Mouse (Mus musculus) layer of hippocampus, postnatal 10 days (tissue): Measurements from ENCODE around the gene Itpr1. TPM values are rescaled to one million over a fixed set of nuclear protein-coding genes. Genes with fewer than 3 reads are reported as not detected.

Experiments
- DNase-seq, 2 experiments: peaks; one replicate each; pipeline ENCODE4 v3.0.0; 2021; ENCODE audit warnings: low spot score in 2 of 2
- total RNA-seq, 2 experiments: library from RNA; stranded (reverse); gene quantifications; 2 replicates each; pipeline ENCODE4 v1.2.3; 2021

The Itpr1 gene
- total RNA-seq, 2 experiments from 2014 or later = 79.2 to 94.8 TPM

DNA sequence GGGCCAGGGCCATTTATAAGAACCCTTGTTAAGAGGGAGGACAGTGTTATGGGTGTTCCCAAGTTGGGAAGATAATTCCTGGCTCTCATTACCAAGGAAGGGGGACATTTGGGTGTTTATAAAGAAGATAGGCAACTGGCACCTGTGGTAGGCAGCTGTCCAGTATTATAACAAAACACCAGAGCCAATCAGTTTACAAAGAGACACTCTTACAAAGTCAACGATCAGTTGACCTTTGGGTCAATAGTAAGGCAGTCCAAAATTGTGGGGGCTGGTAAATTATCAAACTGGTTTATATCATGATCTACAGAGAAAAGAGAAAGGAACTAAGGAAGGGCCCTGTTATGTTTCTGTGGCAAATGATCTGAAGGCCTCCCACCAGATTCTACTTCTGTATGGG lies 104.1 kb downstream of the Itpr1 start:
- DNase-seq = no peak

DNA sequence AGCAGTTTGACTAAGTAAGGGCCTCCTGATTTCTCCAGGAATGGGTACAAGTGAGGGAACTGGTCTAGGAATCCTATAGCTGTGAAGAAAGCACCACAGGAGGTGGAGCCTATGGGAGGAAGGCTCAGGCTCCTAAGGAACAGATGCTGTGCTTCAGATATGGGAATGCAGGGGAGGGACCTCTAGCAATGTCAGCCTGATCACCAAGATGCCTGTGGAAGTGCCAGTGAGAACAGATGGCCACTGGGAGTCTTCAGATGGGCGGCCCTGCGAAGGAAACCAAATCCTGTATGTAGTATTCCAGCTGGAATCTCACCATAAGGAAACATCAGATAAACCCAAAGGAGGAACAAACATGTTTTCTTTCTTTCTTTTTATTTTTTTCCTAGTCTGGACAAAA lies 108.8 kb downstream of the Itpr1 start:
- DNase-seq = no peak

DNA sequence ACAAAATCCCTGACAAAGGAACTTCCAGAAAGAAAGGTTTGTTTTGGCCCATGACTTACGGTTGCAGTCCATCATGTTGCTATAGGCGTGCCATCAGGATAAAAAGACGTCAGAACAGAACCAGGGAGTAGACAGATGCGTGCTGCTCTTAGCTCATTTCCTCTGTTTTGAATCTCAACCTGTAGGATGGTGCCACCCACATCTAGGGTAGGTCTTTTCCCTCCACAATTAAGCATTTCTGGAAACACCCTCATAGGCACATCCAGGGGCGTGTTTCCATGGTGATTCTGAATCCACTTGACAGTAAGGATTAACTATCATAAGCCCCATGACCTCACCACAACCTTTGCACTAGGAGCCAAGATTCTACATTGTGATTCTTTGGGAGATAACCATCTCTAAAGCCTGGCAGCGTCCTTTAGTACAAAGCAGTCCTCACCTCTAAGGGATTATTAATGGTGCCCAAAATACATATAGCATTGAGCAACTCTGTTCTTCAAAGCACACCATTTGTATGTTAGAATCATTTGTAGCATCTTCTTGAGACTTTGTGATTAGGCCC lies 111.6 kb downstream of the Itpr1 start:
- no peak for DNase-seq

DNA sequence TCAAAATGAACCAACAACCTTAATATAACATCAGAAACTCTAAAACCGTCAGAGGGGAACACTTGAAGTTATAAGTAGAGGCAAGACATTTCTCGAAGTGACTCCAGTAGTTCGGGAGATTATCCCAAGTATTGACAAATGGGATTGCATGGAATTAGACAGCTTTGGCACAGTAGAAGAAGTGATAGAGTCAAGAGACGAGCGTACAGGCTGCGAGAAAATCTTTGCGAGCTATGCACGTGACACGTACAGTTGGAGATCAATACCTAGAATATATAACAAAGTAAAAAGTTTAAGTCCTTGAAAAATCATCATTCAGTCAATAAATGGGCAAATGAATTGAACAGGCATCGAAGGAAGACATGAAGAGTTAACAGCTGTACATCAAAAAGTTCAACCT lies 112.5 kb downstream of the Itpr1 start:
- DNase-seq = no peak

DNA sequence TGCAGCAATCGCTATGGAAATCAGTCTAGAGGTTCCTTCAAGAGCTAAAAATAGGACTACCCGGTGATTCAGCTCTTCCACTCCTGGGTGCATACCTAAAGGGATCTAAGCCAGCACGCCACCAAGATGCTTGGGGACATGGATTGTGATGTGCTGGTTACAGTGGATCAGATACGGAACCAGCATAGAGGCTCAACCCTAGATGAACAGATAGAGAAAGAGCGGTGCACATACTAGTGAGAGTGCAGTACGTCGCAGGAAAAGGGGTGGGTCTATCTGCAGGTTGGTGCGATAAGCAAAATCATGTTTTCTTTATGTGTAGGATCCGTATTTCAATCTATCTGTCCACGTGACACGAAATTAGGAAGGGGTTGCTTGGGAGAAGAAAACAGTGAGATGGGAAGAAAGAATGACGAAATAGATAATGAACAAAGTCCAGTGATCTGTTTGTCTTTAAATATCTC lies 113.1 kb downstream of the Itpr1 start:
- no peak for DNase-seq

DNA sequence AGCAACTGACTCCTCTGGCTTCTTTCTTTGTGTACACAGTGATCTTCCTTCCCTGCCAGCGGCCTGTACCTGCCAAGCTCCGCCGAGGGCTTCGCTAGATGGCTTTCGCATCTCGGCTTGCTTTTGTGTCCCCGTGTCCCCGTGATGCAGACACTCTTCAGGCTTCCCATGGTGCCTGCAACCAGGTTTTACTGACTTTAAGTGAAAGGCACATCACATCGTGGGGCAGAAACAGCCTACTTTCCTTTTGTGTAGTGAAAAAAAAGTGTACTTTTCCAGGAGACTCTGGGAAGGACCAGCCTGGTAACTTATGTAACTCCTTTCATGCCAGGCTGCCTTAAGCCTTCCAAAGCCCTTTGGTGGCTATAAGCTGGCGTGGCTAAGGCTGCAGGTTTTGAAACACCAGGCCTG lies 113.9 kb downstream of the Itpr1 start:
- DNase-seq = no peak

DNA sequence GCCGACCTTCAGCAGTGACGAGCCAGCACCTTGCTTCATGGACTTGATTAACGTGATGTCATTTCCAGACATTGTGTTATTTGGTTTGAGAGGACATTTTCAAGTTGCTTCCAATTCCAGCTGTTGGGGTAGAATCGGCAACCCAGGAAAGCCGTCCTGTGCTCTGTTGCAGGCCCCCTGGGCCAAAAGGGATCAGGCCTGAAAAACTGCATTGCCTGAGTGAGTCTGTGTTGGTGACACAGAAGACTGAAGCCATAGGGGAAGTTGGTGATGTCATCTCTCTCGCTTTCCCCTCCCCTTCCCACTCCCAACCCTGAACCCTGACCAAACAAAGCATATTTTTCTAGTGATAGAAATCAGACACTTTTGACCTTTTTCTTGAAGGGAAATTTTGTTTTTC lies 114.7 kb downstream of the Itpr1 start:
- no peak for DNase-seq

DNA sequence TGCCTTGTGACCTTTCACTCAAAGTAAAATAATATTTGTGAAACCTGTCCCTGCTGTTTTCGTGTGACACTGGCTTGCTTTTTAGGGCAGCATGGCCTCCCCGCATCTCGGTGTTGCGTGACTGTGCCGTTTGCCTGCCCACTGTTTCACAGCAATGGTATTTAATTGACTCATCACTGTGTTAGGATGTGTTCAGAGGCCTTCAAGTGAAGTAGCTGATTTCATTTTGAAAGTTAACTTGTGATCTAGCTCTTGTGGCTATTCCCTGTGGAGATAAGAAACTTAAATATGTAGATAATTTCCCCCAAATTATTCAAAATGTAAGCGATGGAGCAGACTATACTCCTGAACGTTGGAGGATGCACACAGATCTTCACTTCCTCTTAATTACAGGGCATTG lies 115.4 kb downstream of the Itpr1 start:
- DNase-seq = no peak

DNA sequence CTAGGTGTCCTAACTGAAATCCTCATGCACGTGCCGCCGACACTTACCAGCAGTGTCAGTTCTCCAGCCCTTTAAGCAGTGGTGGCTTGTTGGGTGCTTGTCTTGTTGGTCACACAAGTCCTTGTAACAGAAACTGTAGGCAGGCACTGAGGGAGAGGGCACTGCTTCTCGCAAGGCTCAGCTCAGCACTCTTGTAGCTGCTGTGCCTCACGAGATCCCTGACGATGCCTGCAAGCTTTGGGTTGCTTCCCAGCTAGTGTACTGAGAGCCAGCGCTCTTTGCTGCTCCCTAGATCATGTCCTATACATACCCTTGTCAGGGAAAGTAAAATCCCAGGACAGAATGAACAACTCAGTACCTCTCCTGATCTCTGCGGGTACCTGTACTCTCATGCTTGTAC lies 117.6 kb downstream of the Itpr1 start:
- no peak for DNase-seq

DNA sequence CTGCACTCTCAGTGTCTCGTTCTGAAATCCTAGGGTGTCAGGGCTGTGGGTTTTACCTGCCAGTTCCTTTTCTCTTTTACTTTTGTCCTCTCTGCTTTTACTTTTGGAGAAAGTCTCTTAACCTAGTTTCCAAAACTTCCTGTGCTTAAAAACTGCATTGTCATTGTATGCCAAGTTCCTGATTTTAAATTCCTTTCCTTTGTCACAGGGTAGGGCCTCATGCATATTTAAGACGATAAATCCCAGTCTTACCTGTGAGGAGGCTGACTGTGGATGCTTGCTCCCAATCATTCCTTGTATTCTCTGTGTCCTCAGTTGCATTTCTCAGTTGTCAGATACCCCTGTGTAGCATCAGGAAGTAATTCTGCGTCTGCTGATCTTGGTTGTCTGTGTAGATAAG lies 118.4 kb downstream of the Itpr1 start:
- no peak for DNase-seq

DNA sequence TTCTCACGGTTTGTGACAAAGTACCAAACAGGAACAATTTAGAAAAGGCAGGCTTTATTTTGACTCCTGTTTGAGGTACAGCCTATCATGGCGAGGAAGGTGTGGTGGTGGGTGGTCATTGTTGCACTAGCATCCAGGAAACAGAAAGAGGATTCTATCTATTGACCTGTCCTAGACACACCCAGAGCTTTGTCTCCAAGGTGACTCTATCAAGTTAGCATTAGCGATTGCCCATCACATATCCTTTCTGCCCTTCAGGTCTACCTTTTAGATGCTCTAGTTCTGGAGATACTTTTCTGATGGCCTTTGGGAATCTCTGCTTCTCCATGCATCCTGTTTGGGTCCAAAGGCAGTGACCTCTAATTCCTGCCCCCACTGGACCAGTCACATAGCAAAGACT lies 121.2 kb downstream of the Itpr1 start:
- no peak for DNase-seq

DNA sequence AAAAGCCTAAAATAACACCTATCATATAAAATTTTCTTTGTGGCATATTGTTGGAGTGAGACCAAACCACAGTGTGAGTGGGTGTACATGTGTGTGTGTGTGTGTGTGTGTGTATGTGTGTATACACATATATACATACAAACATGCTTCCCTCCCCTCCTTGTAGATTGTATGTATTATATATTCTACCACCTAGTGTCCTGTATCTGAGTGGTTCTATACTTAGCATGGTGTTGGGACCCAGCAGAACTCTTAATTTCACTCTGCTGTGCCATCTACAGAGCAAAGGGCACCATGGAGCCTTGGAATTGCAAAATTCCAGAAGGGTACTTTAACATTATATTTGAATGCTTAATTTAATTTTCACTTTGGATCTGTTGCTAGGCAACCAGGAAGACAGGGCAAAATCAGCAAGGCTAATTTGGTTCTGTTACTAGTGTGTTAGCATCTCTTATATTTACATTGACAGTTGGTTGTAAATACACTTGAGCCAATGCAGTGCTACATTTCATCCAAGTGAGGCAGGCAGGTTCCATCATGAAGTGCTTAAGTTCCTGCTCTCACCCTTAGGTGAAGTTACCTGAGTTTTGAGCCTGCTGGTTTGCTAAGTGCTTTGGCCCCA lies 122.4 kb downstream of the Itpr1 start:
- no peak for DNase-seq

DNA sequence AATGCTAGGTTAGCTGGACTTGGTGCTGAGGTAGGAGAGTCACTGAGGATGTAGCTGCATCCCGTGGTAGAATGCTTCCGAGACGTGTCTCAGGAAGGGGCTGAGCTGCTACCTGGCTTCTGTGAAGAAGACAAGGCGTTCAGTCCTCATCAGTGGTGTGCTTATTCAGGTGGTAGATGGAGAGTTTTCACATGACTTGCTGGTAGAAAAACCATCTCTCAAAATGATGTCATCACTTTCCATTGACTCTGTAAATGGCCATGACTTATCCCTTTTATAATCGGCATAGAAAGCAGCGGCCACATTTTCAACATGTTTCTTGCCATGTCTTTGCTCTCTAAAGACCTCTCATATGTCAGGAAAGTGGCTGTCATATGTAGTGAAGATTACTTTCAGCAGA lies 123.6 kb downstream of the Itpr1 start:
- no peak for DNase-seq

DNA sequence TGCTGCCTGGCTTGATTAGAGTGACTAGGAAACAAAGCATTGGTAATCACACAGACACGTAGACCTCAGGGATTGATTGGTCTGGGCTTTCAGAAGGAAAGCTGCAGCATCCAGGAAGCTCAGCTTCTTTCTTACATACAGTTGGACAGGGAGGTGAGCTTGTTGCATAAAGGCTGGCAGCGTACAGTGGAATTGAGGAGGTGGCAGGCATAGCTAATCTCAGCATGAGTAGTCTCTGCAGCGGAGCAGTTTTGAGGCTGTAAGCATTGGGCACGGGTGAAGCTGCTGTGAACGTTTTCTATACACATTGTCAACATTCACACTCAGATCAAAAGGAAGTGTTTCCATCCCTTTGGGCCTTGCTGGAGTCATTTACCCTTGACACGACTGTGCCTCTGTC lies 124.4 kb downstream of the Itpr1 start:
- DNase-seq = no peak

DNA sequence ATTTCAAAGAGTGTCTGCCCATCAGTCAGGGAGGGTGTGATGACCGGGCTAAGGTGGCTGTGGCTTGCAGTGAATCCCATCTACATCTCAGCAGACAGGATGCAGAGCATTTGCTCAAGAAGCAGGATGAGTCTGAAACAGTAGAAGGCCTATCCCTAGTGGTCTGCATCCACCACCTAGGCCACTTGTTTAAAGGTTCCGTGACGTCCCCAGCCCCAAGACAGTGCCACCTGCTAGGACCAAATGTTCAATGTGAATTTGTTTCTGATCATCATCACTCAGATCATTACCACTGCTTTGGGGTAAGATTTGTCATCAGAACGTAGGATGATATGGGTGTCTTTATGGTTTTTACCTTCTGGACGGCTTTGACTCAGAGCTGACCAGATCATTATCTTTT lies 125.5 kb downstream of the Itpr1 start:
- no peak for DNase-seq

DNA sequence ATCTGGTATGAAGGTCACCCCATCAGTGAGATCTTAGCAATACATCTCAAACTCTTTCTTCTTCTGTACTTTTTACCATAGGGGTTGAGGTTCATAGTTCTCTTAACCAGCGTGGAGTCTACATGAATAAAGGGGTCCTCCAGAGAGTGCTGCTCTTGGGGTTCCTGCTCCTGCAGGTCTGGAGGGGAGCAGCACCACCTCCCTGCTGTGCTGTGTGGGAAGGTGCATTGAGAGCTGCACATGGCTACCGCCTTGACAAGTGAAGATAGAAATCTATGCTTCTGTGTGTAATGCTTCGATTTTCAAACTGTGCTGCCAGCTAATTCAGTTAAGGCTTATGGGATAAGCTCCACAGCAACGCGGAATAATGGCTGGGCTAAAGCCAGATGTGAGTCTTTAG lies 130.1 kb downstream of the Itpr1 start:
- DNase-seq = no peak

DNA sequence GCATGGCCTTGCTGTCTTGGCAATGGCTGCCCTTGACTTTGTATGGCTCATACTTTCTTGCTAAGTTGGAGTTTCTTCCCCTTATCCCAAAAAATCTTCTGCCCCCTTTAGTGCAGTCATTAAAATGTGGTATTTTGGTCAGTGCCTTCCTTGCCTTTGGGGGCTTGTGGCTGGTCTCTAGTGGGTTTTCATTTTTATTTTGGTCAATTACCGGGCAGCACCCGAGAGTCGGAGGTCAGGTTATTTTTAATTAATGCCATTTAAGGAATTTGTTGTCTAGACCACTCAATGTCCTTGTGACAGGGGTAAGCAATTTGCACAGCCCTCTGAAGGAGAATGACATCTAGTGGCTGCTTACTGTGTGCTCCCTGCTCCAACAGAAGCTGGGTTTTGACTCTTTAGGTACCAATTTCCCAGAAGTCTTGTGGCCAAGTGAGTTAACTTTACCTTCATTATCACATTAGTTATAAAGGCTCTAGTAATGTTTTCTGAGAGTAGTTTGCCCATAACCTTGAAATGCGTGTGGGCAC lies 130.9 kb downstream of the Itpr1 start:
- DNase-seq = no peak

DNA sequence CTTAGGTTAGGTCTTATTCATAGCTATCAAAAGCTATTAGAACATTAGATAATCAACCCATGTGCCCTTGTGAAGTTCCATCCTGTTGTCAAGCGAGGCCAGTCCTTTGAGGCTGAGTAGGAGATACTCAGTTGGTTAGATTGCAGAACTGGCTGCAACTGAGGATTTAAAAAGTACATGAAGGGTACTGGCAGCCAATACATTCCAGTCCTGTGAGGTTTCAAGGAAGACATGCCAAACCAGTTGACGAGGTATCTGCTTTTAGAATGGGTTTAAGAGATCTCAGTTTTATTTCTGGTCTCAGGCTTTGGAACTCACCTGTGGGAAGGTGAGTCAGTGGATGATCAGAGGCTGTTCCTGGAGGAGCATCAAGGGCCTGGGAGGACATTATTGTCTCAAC lies 137.9 kb downstream of the Itpr1 start:
- DNase-seq = no peak

DNA sequence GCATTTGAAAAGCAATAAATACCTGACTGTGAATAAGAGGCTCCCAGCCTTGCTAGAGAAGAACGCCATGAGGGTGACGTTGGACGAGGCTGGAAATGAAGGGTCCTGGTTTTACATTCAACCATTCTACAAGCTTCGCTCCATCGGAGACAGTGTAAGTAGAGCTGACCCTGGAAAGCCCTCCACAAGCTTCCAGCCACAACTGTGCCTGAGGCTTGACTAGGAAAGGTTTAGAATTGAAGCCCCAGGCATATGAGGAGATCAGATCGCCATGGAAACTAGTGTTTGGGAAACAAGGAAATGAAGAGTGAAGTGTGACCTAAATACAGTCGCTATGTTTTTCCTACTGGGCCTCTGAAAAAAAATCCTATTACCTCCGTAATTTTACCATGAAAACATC lies 139.1 kb downstream of the Itpr1 start:
- DNase-seq = no peak

DNA sequence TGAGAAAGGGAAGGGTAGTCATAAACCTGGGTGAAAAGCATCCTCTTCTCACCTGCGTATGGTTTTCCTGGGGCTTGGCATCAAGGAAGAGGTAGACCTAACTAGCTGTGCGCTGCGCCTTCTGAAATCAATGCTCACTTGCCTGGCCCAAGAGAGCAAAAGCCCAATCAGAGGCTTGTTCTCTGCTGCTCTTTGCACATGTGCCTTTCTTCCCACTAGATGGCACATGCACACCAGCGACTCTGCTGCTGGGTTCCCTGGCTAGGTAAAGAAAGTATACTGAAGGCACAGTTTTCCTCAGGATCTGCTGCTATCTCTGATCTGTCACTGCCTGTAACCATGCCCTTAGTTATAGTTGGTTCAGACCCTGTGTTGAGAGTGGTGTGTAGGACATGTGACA lies 154.5 kb downstream of the Itpr1 start:
- DNase-seq = no peak

DNA sequence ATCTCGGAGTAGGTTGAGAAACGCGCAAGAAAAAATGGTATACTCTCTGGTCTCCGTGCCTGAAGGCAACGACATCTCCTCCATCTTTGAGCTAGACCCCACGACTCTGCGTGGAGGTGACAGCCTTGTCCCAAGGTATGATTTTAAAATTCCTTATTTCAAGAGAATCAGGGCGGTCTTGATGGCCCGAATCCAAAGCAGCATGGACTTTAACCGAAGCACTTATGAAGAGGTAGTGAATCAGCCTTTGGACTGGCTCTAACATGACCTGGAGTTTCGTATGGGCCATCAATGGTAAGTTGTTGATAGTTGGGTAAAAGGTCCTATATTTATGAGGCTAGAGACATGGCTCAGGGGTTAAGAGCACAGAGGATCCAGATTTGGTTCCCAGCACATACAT lies 156.1 kb downstream of the Itpr1 start:
- no peak for DNase-seq

DNA sequence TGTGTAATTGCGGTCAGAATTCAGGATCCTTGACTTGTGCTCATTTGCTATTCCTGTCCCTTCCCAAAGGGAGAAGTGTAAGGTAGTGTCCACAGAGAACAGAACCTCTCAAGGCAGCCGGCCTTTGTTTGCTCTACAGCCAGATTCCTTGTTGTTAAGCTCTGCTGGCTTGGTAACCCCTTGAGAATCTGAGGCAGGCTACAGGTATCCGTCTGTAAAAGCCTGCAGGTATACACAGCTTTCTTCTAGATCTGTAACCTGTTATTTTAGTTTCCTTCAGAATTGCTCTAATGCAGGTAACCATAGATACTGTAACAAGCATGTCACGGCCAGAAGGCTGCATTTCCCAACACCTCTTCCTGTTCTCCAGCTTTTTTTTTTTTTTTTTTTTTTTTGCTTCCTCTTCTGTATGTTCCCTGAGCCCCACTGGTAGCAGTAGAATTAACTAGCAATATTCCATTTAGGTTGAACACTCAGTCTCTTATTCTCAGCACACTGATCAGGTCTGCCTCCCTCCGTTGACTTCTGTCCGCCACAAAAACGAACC lies 158.5 kb downstream of the Itpr1 start:
- no peak for DNase-seq

DNA sequence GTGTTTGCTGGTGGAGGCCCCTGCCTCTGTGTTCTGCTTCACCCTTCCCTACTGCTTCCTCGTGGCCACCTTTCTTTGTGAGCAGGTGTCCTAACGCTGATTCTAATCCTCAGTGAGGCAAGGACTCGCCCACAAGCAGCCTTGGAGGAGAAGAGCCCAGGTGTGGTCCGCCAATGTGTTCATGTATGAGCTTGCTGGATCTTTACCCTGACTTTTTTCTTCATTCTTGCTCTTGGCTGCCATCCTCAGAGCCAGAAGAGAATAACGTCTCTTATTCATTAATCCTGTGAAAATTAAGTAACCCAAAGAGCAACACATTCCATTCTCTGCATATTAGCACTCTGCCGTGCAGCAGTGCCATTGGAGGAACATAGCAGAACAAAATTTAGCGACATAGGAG lies 161.1 kb downstream of the Itpr1 start:
- no peak for DNase-seq
